ENCODE assay signal across 8 mouse cellular contexts in the genomic region with DNA sequence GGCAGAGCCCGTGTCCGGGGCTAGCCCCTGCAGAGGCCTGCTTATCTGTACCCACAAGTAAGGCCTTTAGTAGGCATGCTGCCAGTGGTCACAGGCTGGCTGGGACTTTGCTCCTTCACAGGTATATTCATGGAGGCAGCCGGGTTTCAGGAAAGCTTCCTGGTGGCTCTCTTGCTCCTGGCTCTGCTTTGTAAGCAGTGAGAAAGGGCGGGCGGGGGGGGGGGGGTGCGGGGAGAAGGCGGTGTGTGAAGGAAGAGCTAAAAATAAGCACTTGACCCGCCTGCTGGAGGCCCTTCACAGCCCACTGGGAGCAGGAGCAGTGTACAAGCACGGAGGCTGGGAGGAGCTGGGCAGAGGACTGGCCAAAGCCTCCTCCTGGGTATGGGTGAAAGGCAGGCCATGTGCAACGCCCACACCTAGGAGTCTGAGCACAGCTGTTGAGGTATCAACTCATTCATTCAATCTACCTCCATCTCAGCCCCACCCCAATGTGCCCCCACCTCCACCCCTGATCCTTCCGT. TPM values are rescaled to one million over a fixed set of nuclear protein-coding genes. Genes with fewer than 3 reads are reported as not detected.
DNase-seq lines count a peak whose midpoint lies in the region; ATAC-seq lines count a peak whose summit lies in the region.

No protein-coding gene starts in this region.

- WGBS in heart, embryonic 12.5 days: 27% methylated on average over 7 of the region's 11 CpGs
- WGBS in stomach, embryonic 14.5 days: 31% methylated on average over 9 of the region's 11 CpGs

- peak overlapping the region; percentile 90 for H3K27ac ChIP-seq in heart, embryonic 12.5 days (ENCODE audit: poor library complexity, severe bottlenecking)
- peak overlapping the region; percentile 52; the same call in 1 of the 2 replicates for H3K27ac ChIP-seq in stomach, embryonic 14.5 days (ENCODE audit: low read length)

- no peaks in the 10 kb centered on the region for H3K36me3 ChIP-seq in megakaryocyte, embryonic 14.5 days (replicated peaks; ENCODE audit: low read length)
- no peaks in the 10 kb centered on the region for H3K36me3 ChIP-seq in heart, embryonic 12.5 days
- no peaks in the 10 kb centered on the region for H3K36me3 ChIP-seq in stomach, embryonic 14.5 days (ENCODE audit: control insufficient read depth, insufficient read depth, low read length)

- H3K9me3 ChIP-seq in megakaryocyte, embryonic 14.5 days: no peaks in the 10 kb centered on the region
- no peaks in the 10 kb centered on the region for H3K9me3 ChIP-seq in heart, embryonic 12.5 days (replicated peaks)
- no peaks in the 10 kb centered on the region for H3K9me3 ChIP-seq in stomach, embryonic 14.5 days (ENCODE audit: control insufficient read depth, low read depth, low read length)

- peak overlapping the region; percentile 18 for H3K4me3 ChIP-seq in megakaryocyte, embryonic 14.5 days (replicated peaks)
- no peak overlapping the region for H3K4me3 ChIP-seq in heart, embryonic 12.5 days
- no peak overlapping the region for H3K4me3 ChIP-seq in stomach, embryonic 14.5 days (ENCODE audit: low read depth, low read length)

- ATAC-seq in megakaryocyte, adult 5-6 weeks (ENCODE audit: poor library complexity, severe bottlenecking): no peak
- peak; percentile 79 for ATAC-seq in heart, embryonic 12.5 days (ENCODE audit: insufficient number of reproducible peaks, low FRiP score)
- peak; percentile 90 for ATAC-seq in stomach, embryonic 14.5 days (ENCODE audit: insufficient number of reproducible peaks, insufficient read depth, low FRiP score, low read depth)

- no peak overlapping the region for H3K9ac ChIP-seq in heart, embryonic 12.5 days
- no peak overlapping the region for H3K9ac ChIP-seq in stomach, embryonic 14.5 days (replicated peaks; ENCODE audit: low read depth, low read length)

- peaks cover 43% of the 10 kb centered on the region for H3K4me1 ChIP-seq in megakaryocyte, embryonic 14.5 days
- peaks cover 23% of the 10 kb centered on the region for H3K4me1 ChIP-seq in heart, embryonic 12.5 days (replicated peaks)
- peaks cover 13% of the 10 kb centered on the region for H3K4me1 ChIP-seq in stomach, embryonic 14.5 days (ENCODE audit: control insufficient read depth, insufficient read depth, low read length)

- peaks cover 51% of the 10 kb centered on the region for H3K27me3 ChIP-seq in megakaryocyte, embryonic 14.5 days (replicated peaks)
- peaks cover 15% of the 10 kb centered on the region for H3K27me3 ChIP-seq in heart, embryonic 12.5 days (replicated peaks)
- no peaks in the 10 kb centered on the region for H3K27me3 ChIP-seq in stomach, embryonic 14.5 days (ENCODE audit: control insufficient read depth, insufficient read depth, low read length)

- H3K4me2 ChIP-seq in heart, embryonic 12.5 days: peak overlapping the region; percentile 39
- H3K4me2 ChIP-seq in stomach, embryonic 14.5 days (replicated peaks; ENCODE audit: low read depth, low read length): no peak overlapping the region; the same call in 1 of the 2 replicates

- DNase-seq in kidney, postnatal 4 days: peak; percentile 68 to 82
- DNase-seq in right cerebral cortex, postnatal 4 days: no peak
- DNase-seq in layer of hippocampus, postnatal 25 days (ENCODE audit: extremely low spot score in 1 of 2, low spot score in 1 of 2): no peak
- DNase-seq in embryo, embryonic 11 days: no peak

RNA-seq across cellular contexts. Expression of a gene that starts 25.5 kb away (rescaled TPM):
- 13.0 and 26.5 TPM in 2 replicates for polyA plus RNA-seq in megakaryocyte, embryonic 14.5 days (2012; ENCODE audit: insufficient read depth, low replicate concordance)
- total RNA-seq in megakaryocyte, adult 5-6 weeks (2015): 37.9 and 41.0 TPM in 2 replicates
- total RNA-seq in megakaryocyte, adult 5-6 weeks (2017): 56.9 and 61.8 TPM in 2 replicates
- 48.0 and 51.1 TPM in 2 replicates for polyA plus RNA-seq in heart, embryonic 12.5 days (2016; fragmentation: Nextera tagmentation; extraction: Ambion mirVana)
- 52.2 and 58.0 TPM in 2 replicates for polyA plus RNA-seq in stomach, embryonic 14.5 days (2014; fragmentation: Nextera tagmentation; extraction: Ambion mirVana)
- total RNA-seq in layer of hippocampus, postnatal 25 days (2021): 10 to 100 TPM; 32.0 to 32.7 TPM

RNA-seq across cellular contexts. Expression of a gene that starts 36.8 kb away (rescaled TPM):
- polyA plus RNA-seq in megakaryocyte, embryonic 14.5 days (2012; ENCODE audit: insufficient read depth, low replicate concordance): 51.9 and 73.7 TPM in 2 replicates
- total RNA-seq in megakaryocyte, adult 5-6 weeks (2015): 27.8 and 30.7 TPM in 2 replicates
- 20.9 and 21.1 TPM in 2 replicates for total RNA-seq in megakaryocyte, adult 5-6 weeks (2017)
- 32.8 and 37.0 TPM in 2 replicates for polyA plus RNA-seq in heart, embryonic 12.5 days (2016; fragmentation: Nextera tagmentation; extraction: Ambion mirVana)
- 31.1 and 33.5 TPM in 2 replicates for polyA plus RNA-seq in stomach, embryonic 14.5 days (2014; fragmentation: Nextera tagmentation; extraction: Ambion mirVana)
- total RNA-seq in layer of hippocampus, postnatal 25 days (2021): 10 to 100 TPM; 95.1 to 97.3 TPM

RNA-seq across cellular contexts. Expression of a gene that starts 39.7 kb away (rescaled TPM):
- 0.17 TPM in 1 of 2 replicates, not detected in the other for polyA plus RNA-seq in megakaryocyte, embryonic 14.5 days (2012; ENCODE audit: insufficient read depth, low replicate concordance)
- 0.69 TPM in 1 of 2 replicates, not detected in the other for total RNA-seq in megakaryocyte, adult 5-6 weeks (2015)
- total RNA-seq in megakaryocyte, adult 5-6 weeks (2017): not detected in 2 replicates
- polyA plus RNA-seq in heart, embryonic 12.5 days (2016; fragmentation: Nextera tagmentation; extraction: Ambion mirVana): 0.31 and 0.37 TPM in 2 replicates
- 3.7 and 4.4 TPM in 2 replicates for polyA plus RNA-seq in stomach, embryonic 14.5 days (2014; fragmentation: Nextera tagmentation; extraction: Ambion mirVana)
- total RNA-seq in layer of hippocampus, postnatal 25 days (2021): not detected

Comparison
In these comparisons a context has a peak if more than half of its experiments do, and no peak if none do; other contexts are left out.
1. DNase-seq: peak in kidney, postnatal 4 days (2 of 2); none in right cerebral cortex, postnatal 4 days (single experiment), layer of hippocampus, postnatal 25 days (0 of 2) and embryo, embryonic 11 days (single experiment).